Mouse (Mus musculus) erythroblast, adult 5-6 weeks (primary cell): Measurements from ENCODE around the gene Akr1cl. TPM values are rescaled to one million over a fixed set of nuclear protein-coding genes. Genes with fewer than 3 reads are reported as not detected.
"Not testable (repeated sequence)": the region's sequence is repeated elsewhere in the genome, so short reads cannot be mapped to it uniquely, and the experiment has no call there.

ENCODE experiments used
- ATAC-seq: replicated peaks from 2 replicates; pipeline ENCODE4 v1.8.0; 2016; ENCODE audit warnings: moderate number of reproducible peaks, mild to moderate bottlenecking, moderate TSS enrichment, inconsistent platforms; ENCODE audit not compliant: poor library complexity, low FRiP score, severe bottlenecking
- total RNA-seq, 2 experiments: library from RNA; stranded (forward) in 1 of 2; stranded (reverse) in 1 of 2; fragments of 150-400 nt in 1 of 2; fragments of 200-764, 138-1000 nt in 1 of 2; gene quantifications; 2 replicates each; pipeline versions ENCODE4 v1.2.3 to v1.2.4; 2015 to 2017; ENCODE audit warnings: low replicate concordance in 2 of 2

The Akr1cl gene
- total RNA-seq (2015; ENCODE audit: low replicate concordance) (not detected in 2 replicates), total RNA-seq (2017; ENCODE audit: low replicate concordance) (not detected in 2 replicates)

DNA sequence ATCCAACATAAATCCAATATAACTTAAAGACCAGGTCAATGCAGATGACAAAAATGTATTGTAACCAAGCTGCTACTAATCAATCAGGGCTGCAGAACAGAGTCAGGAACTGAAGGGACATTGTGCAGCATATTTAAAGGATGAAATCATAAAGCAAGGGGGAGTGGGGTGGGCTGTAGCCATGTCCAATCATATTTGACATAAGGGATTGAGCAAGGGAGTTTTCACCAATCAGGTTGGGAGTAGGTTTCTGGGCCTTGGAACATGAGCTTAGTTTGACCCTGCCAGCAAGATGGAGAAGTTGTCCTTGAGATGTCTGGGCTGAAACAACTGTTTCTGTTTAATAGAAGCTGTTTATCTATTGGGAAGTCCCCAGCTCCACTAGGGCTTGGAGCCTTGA lies at the start of gene Akr1cl:
Akr1cl (minus strand) TSS at position 119 of the 400 bp plus-strand sequence.
- no peak for ATAC-seq

DNA sequence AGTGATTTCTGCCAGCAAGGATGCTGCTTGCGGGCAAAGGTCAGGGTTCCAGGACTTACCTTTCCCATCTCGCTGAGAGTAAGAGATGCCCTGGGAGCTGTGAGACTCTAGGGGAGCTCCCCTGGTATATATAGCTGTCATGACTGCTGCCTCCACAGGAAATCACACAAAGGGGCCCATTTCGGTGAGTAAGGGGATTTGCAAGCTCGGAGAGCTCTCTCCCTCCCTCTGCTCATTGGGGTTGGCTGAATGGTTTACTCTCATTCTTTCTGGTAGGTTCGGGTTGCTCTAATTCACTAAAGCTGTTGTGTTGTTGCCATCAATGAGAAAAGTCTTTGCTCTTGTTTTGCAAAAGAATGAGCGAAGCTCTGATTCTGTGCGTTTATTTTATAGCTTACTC lies 49.6 kb upstream of the Akr1cl start, which contains the start of gene Crygb:
Crygb (minus strand) TSS at position 101 of the 400 bp plus-strand sequence.
- no peak for ATAC-seq

DNA sequence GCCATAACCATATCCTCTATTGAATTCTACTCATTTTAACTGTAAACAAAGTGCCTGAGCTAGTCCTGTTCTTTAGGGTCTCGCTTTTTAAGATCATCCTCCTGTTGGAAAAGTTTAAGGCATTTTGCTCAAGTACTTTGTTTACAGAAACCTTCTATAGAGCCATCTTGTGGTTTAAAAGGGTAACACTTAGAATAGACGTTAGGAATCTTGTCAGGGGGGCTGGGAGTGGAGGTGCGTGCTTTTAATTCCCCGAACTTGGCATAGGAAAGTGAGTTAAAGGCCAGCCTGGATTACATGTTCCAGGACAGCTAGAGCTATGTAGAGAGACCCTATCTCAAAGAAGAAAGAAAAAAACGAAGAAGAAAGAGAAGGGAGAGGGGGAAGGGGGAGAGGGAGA lies 43.0 kb upstream of the Akr1cl start:
- no peak for ATAC-seq

DNA sequence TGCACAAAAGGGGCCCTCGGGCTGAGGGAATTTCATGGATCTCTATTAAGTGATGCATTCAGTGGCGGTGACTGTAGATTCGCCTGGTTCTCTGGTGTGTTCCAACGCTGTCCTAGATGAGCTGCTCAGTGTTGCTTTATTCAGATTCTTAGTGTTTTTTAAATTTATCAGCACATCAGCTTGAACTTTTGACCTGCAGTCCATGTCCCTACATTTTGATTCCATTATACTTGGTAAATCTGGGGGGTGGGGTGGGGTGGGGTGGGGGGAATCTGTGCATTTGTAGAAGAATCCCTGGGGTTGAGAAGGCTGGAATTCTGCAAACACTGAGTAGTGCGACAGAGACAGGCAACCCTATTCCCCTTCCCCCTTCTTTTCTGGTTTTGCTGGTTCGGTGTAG lies 41.0 kb upstream of the Akr1cl start, which contains the start of gene Crygc:
Crygc (minus strand) TSS at position 101 of the 400 bp plus-strand sequence.
- no peak for ATAC-seq

DNA sequence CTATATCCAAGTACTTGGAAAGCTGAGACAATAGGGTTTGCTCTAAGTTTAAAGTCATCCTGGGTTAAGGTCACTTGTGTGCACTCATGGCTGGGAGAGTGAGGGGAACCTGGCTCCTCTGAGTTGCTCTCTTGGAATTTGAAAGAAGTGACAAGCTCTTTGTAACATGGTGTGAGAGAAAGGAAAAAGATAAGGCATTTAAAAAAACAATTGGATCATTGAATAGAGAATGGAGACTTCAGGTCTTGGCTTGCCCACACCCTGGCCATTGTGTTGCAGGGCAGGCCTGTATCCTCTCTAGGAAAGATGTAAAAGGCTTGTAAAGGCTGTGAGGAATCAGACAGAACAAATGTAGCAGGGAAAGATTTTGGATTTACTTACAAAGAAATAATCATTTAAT lies 35.3 kb upstream of the Akr1cl start:
- ATAC-seq, result no peak

DNA sequence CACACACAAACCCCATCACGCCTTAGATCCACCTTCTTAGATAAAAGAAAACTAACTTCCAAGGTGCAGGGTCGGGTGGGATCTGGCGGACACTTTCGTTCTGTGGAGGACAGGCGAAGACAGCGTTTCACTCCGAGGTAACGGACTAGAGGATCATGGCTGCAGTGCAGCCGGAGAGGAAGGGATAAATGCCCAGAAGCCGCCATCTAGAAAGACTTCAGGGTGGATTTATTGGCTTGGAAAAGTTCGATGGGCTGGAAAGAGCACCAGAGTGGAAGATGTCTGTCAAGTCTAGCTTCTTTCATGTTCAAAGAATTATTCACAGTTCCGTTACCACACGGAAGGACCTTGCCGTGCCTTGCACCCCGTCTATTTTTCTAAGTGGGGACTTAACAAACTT lies 31.6 kb upstream of the Akr1cl start:
- ATAC-seq, result no peak

DNA sequence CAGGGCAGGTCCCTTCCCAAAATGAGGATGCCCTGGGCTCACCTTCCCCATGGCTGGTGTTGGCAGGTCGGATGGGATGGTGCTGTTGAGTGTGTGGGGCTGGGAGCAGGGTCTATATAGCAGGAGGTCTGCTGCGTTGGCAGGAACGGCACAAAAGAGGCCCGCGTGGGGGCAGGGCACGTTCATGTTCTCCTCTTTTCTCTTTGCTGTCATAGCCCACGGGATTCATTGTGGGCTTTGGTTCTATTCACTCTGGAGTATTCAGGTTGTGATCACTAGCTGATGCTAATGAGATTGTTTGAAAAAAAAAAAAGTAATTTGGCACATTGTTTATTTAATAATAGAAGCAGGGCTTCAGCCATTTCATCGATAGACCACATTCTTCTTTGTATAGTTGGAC lies 30.8 kb upstream of the Akr1cl start, which contains the start of gene Crygd:
Crygd (minus strand) TSS at position 101 of the 400 bp plus-strand sequence.
- no peak for ATAC-seq

DNA sequence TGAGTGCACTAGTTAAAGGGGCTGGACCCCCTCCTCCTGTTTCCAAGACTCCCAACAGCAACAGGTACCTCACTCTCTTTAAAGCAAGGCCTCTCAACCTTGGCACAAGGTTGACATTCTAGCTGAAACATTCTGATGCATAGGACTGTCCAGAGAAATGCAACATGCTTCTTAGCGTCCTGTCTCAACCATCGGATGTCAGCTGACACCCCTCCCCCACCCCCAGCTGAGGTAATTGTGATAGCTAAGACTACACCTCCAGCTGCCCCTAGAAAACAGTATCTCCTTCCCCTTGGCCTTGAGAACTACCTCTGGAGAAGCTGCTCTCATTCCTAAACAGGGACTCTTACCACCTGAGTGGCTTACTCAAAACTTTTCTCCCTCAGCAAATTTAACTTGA lies 19.6 kb upstream of the Akr1cl start:
- ATAC-seq, result no peak

DNA sequence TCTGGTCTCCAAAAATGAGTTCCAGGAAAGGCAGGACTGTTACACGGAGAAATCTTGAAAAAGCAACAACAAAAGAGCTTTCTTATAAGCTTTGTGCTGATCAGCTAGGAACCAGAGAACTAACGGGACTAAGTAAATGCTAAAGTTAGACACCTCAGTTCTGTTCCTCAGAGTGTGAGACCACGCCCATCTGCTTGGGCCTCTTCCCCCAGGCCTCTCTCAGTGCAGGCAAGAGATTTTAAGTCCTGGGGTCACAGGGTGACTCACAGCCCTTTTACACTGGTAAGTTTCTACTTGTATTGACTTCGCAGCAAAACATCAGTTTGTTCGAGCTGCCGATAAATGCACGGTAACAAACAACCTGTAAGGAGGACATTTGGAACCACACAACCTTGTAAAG lies 19.1 kb upstream of the Akr1cl start:
- ATAC-seq, result no peak

DNA sequence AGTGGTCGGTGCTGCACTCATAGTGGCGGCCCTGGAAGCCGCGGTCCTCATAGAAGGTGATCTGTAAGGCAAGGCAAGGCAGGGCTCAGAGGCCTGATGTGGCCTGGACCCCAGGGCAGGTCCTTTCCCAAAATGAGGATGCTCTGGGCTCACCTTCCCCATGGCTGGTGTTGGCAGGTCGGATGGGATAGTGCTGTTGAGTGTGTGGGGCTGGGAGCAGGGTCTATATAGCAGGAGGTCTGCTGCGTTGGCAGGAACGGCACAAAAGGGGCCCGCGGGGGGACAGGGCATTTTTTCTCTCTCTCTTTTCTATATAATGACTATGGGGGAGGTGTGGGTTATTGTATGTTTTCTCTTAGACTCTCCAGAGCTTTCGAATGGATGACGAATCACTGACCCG lies 18.4 kb upstream of the Akr1cl start, which contains the start of gene Cryge:
Cryge (minus strand) TSS at position 198 of the 400 bp plus-strand sequence.
- ATAC-seq, result not testable (repeated sequence)

DNA sequence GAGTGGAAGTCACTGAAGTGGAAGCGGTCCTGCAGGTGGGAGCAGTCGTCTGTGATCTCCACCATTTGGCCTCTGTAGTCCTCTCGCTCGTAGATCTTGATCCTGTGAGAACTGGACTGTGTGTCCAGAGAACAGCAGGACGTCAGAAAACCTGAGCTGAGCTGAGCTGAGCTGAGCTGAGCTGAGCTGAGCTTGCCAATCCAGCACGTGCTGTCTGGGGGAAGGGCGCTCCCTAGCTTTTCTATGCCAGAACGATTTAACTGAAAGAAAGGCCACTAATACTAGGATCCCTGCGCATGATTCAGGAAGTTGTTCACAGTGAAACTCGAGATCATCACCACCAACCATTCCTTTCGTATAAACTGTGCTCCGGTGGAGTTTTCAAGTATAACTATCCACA lies 16.2 kb upstream of the Akr1cl start:
- ATAC-seq, result no peak

DNA sequence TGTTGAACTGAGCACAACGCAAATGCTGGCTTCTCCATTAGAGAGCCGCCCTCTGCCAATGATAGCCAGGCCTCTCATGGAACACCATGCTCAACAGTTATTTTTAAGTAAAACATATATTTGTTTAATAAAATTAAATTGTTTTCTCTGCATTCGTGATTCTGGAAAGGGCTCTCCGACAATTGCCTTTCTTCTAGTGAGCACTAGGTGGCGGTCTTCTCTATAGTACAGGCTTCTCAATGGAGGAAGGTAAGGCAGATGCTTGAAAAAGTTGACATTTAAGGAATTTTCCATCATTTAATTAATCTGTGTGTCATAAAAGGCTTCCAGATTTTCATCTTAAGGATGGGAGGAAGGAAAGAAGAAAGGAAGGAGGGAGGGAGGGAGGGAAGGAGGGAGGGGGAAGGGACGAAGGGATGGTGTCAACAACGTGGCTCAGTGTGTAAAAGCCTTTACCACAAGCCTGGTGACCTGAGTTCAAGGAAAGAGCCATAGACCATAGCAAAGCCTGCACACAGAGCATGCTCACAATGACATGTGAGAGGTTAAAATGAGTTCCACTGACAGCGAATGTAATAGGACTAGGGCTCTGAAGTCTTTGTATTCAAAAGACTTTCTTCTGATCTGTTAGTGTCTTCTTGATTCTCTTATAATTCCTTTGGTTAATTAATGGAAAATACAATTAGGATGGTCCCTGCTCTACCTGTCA lies 14.0 kb upstream of the Akr1cl start:
- no peak for ATAC-seq

DNA sequence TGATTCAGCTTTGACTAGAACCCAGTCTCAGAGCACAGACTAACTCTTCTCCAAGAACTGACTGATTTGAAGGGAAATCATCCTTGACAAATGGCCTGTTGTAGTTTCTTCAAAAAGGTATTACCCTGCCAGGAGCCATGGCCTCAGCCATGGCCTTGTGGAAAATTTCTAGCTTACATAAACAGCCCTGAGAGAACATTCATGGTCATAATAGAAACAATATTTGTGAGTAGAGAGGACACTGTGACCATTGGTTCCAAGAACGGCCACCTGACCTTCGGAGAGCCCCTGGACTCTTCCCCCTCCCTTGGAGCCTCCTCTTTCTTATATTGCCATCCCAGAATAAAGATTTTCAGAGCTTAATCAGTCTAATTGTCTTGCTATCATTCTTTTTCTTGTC lies 10.9 kb upstream of the Akr1cl start:
- ATAC-seq, result no peak

DNA sequence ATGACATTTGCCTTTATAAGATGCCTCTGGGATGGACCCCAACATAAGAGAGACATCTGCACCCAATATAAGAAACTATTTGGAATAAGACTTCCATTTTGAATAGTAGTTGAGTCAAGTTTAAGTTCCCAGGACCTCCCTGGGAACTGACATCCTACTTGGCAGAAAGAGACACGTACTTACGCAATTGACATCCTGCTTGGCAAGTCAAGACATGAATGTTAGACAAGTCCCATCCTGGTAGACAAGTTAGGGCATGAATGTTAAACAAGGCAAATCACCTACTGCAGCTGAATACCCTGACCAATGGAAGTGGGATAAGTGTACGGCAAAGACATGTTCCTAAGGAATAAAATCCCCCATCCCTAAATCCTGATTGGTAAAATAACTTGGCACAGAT lies 9.3 kb upstream of the Akr1cl start:
- no peak for ATAC-seq

DNA sequence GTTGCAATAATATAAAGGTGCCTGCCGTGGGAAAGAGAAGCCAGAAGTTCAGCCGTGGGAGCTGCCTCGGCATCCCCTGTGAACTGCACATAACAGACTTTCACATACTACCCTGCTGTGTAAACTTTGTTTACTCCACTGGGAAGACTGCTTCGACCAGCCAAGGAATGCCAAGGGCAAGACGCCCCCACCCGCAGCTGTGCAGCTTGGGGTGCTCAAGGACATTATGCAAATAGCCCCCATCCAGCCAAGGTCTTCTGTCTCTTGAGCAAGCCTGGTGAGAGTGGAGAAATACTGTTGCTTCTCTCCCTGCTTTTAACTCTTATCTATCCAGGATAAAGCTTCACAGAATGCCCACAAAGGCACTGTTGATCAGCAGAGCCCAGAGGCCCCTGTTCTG lies 8.2 kb upstream of the Akr1cl start:
- ATAC-seq, result no peak

DNA sequence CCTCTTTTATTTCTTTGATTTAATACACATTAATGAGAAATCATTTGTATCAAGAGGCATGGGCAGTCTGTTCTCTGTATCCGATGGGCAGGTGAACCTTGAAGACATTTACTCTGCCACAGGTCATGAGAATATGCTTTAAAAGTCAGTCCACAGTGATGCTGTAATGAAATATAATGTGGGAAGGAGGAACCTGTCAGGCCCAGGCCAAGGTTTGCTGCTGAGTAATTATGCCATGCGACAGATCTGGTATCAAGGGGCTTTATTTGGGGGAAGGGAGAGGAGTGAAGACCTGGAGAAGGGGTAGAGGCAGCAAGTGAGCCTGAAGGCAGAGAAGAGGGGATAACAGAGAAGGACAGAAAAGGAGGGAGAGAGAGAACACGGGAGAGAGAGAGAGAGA lies 7.1 kb upstream of the Akr1cl start:
- ATAC-seq, result no peak

DNA sequence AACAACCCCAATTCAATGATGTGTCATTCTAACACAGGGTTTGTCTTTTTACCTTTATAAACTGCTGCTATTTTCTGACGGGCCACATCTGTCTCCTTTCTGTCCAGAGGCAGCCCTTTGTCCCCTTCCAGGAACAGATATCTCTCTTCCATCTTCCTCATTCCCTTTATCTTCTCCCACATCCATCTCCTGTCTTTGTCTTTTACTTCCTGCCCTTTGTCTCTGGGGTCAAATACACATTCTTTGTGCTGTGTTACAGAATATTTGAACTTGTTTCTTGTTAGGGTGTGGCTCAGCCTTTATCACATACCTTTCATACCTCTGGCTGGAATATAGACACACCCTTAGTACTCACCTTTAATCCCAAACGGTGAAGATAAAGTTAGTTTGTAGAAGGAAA lies 5.0 kb upstream of the Akr1cl start:
- no peak for ATAC-seq

DNA sequence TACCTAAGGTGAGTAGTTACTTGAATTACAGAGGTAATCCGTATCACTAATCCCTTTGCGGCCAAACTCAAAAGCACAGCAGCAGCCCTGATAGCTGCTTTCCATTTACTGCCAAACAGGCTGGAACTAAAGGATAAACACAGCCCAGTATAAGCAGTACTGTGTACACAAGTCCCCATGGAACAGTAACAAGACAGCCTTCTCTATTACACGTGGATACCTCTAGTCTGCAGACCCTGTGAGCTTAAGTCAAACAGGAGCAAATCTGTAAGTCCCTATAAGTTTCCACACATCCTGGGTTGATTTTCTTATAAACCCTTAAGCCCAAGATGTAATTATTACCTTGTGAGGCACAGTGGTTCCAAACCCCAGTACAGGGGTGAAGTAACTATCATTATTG lies 3.0 kb upstream of the Akr1cl start:
- ATAC-seq, result no peak

DNA sequence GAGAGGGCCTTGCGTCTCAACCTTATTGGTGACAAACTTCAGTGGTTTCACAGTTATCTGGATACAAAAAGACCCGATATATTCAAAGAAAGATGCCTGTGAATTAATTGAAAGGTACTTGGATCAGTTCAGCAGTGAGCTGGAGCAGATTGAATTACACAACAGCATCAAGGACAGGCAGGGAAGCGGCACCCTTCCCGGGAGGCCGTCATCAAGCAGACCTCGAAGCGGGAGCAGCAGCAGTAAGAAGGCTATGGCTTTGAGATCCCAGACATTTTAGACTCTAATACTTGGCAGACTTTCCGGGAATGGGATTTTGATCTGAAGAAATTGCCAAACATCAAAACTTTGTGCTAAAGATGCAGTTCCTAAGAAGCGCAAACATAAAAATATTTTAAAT lies 4.4 kb downstream of the Akr1cl start:
- ATAC-seq, result no peak

DNA sequence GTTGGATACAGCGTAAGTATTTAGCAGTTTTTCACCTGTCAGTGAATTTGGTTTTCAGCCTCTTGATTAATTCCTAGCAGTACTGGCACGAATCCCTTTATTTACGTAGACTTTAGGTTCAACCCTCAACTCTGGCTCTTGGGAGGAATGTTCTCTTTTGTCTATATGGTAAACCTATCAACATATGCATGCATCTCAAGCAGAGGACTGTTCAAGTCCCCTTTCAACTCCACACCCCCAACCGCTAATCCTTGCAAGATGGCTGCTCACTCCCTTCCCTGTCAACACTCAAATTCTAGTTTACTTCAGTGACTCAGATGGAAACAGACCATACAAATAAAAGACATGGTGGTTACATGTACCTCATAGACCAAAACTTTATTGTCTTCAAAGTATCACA lies 19.8 kb downstream of the Akr1cl start:
- ATAC-seq, result no peak

DNA sequence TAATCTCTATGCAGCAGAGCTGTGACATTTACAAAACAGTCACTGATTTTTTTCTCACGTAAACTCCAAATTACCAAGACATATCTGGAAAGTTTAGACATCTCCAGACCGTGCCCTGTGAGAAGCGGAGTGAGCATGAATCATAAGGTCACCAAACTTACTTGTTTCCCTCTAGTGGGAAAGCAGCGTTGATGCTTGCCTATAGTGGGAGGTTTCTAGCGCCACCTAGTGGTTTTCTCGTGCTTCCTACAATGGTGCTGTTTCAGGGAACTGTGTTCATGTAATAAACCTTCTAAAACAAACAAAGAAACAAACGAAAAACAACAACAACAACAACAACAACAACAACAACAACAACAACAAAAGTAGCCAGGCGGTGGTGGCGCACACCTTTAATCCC lies 22.4 kb downstream of the Akr1cl start:
- peak; percentile 67 for ATAC-seq

DNA sequence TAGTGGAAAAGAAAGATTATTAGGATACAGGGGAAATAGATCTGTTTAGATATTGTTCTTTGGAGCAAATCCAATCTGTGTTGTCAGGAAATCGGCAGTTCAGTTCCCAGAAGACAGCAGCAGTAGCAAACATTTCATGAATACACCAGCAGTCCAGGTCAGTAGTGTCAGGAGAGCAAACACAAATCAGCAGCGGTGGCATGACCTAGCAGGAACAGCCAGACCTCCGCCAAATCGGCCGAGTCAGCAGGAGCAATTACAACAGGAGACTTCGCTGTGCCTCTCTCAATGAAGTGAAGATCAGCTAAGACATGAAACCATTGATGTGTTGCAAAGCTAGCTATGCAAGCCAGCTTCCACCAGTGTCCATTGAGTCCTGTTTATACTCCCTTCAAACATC lies 27.0 kb downstream of the Akr1cl start:
- no peak for ATAC-seq
